Mouse (Mus musculus) right cerebral cortex, adult 2 months (tissue): Measurements from ENCODE around the gene Dscaml1.

Experiments used
- DNase-seq, 2 experiments: peaks; one replicate each; pipeline ENCODE4 v3.0.0; 2021 to 2022; ENCODE audit warnings: low spot score in 2 of 2

The Dscaml1 gene

GRCm38 (mm10) chr9:45426456-45426855, at the start of gene Dscaml1:
Gene Dscaml1, plus strand, starts transcription at chr9:45426628.
- no peak for DNase-seq

GRCm38 (mm10) chr9:45376883-45377282, 49.5 kb upstream of the Dscaml1 start:
- DNase-seq, result no peak

- DNase-seq, result no peak
These were observed 45.8 kb upstream of the Dscaml1 start for GRCm38 (mm10) chr9:45380411-45381251.

- no peak for DNase-seq
These were observed 44.1 kb upstream of the Dscaml1 start for GRCm38 (mm10) chr9:45382336-45382735.

- DNase-seq, result no peak
These were observed 43.6 kb upstream of the Dscaml1 start for GRCm38 (mm10) chr9:45382834-45383233.

GRCm38 (mm10) chr9:45383883-45384282, 42.5 kb upstream of the Dscaml1 start:
- no peak for DNase-seq

GRCm38 (mm10) chr9:45386698-45387097, 39.7 kb upstream of the Dscaml1 start:
- no peak for DNase-seq

GRCm38 (mm10) chr9:45388385-45388994, 37.9 kb upstream of the Dscaml1 start:
- DNase-seq, result peak; percentile 93 to 94

GRCm38 (mm10) chr9:45389596-45389995, 36.8 kb upstream of the Dscaml1 start:
- DNase-seq, result no peak

GRCm38 (mm10) chr9:45391299-45391698, 35.1 kb upstream of the Dscaml1 start:
- no peak for DNase-seq

- DNase-seq, result no peak
These were observed 31.2 kb upstream of the Dscaml1 start for GRCm38 (mm10) chr9:45395218-45395617.

GRCm38 (mm10) chr9:45395796-45396195, 30.6 kb upstream of the Dscaml1 start:
- DNase-seq, result no peak

GRCm38 (mm10) chr9:45398336-45398735, 28.1 kb upstream of the Dscaml1 start:
- DNase-seq, result no peak

- DNase-seq, result no peak
These were observed 27.0 kb upstream of the Dscaml1 start, which contains the start of gene Fxyd2 for GRCm38 (mm10) chr9:45399434-45399833. Gene Fxyd2, plus strand, starts transcription at chr9:45399669.

GRCm38 (mm10) chr9:45401851-45402250, 24.6 kb upstream of the Dscaml1 start:
- DNase-seq, result no peak

- DNase-seq, result no peak
These were observed 23.5 kb upstream of the Dscaml1 start for GRCm38 (mm10) chr9:45402957-45403356.

- no peak for DNase-seq
These were observed 20.7 kb upstream of the Dscaml1 start for GRCm38 (mm10) chr9:45405694-45406093.

GRCm38 (mm10) chr9:45406808-45407207, 19.6 kb upstream of the Dscaml1 start:
- no peak for DNase-seq

- peak; percentile 82 to 86 for DNase-seq
These were observed 18.4 kb upstream of the Dscaml1 start for GRCm38 (mm10) chr9:45407706-45408675.

GRCm38 (mm10) chr9:45410193-45410592, 16.2 kb upstream of the Dscaml1 start:
- DNase-seq, result no peak

- no peak for DNase-seq
These were observed 15.8 kb upstream of the Dscaml1 start for GRCm38 (mm10) chr9:45410614-45411013.

- DNase-seq, result no peak
These were observed 15.3 kb upstream of the Dscaml1 start for GRCm38 (mm10) chr9:45411111-45411510.
